9 mouse cellular contexts compared by ENCODE assay signal in genomic region chr1:78338212-78338611, GRCm38 (mm10). TPM values are rescaled to one million over a fixed set of nuclear protein-coding genes. Genes with fewer than 3 reads are reported as not detected.
DNase-seq lines count a peak whose midpoint lies in the region; ATAC-seq and TF ChIP-seq lines count a peak whose summit lies in the region.
"Had no signal": no experiment of that assay in that cellular context is flagged by ENCODE, and none has a peak within 500 bp of the region (broad histone marks: within the 10 kb centered on the region; RNA-seq: fewer than 3 reads in every experiment).

No protein-coding gene starts in this region.

- 29% methylated on average over 9 of the region's 9 CpGs for WGBS in kidney, adult 2 months

- H3K36me3 ChIP-seq in kidney, adult 2 months (ENCODE audit: control insufficient read depth, insufficient read depth, low read length): no peaks in the 10 kb centered on the region

- H3K4me1 ChIP-seq in kidney, adult 2 months (ENCODE audit: control insufficient read depth, insufficient read depth, low read length): peaks cover 7% of the 10 kb centered on the region; the same call in 1 of the 2 replicates
- H3K4me1 ChIP-seq: megakaryocyte, embryonic 14.5 days had no signal

- no peak for TF ChIP-seq POLR2A in kidney, adult 2 months (IDR thresholded peaks at IDR 0.05; ENCODE audit: low read depth, low read length)

- TF ChIP-seq CTCF in kidney, adult 2 months (conservative IDR thresholded peaks at IDR 0.05; ENCODE audit: insufficient read depth, insufficient read length, low read depth, low read length): no peak; the same call in 1 of the 2 replicates

- ATAC-seq in cerebellum, adult (ENCODE audit: insufficient number of reproducible peaks, low FRiP score, low TSS enrichment): peak; percentile 22; the same call in 1 of the 2 replicates
- ATAC-seq in erythroblast, adult 5-6 weeks (replicated peaks; ENCODE audit: low FRiP score, poor library complexity, severe bottlenecking): no peak
- ATAC-seq in erythroid progenitor cell, adult 5-6 weeks (replicated peaks; ENCODE audit: low FRiP score, poor library complexity, severe bottlenecking): no peak

- H3K4me3 ChIP-seq in kidney, adult 2 months (ENCODE audit: insufficient read depth, low read depth, low read length): no peak overlapping the region
- H3K4me3 ChIP-seq: megakaryocyte, embryonic 14.5 days had no signal

- no peaks in the 10 kb centered on the region for H3K27me3 ChIP-seq in kidney, adult 2 months (replicated peaks; ENCODE audit: control insufficient read depth, insufficient read depth, low read length)

- no peak for DNase-seq in cerebellum, adult 9-10 months
- peak; percentile 3 for DNase-seq in urinary bladder, postnatal 25 days (ENCODE audit: low spot score)
- DNase-seq in urinary bladder, postnatal 10 days (ENCODE audit: low spot score): no peak
- peak; percentile 61 for DNase-seq in kidney, adult 2 months
- DNase-seq in lung, postnatal 4 days: peak; percentile 62 to 85

- H3K27ac ChIP-seq in kidney, adult 2 months (ENCODE audit: insufficient read depth, low read depth, low read length): peak overlapping the region; percentile 17; the same call in 1 of the 2 replicates

RNA-seq across cellular contexts. Expression of gene Sgpp2, which starts 28.1 kb away (rescaled TPM):
- polyA plus RNA-seq in kidney, adult 2 months (2012; rRNA removed): 15.6 and 17.8 TPM in 2 replicates
- not detected in 2 replicates for total RNA-seq in erythroblast, adult 5-6 weeks (2015; ENCODE audit: low replicate concordance)
- not detected in 2 replicates for total RNA-seq in erythroblast, adult 5-6 weeks (2017; ENCODE audit: low replicate concordance)
- not detected in 2 replicates for total RNA-seq in erythroid progenitor cell, adult 5-6 weeks (2015; ENCODE audit: low replicate concordance)
- not detected in 2 replicates for total RNA-seq in erythroid progenitor cell, adult 5-6 weeks (2017; ENCODE audit: low replicate concordance)

Comparison
In these comparisons a context has a peak if more than half of its experiments do, and no peak if none do; other contexts are left out.
1. DNase-seq: peak in urinary bladder, postnatal 25 days (single experiment), kidney, adult 2 months (single experiment) and lung, postnatal 4 days (2 of 2); none in cerebellum, adult 9-10 months (single experiment) and urinary bladder, postnatal 10 days (single experiment).